Mouse (Mus musculus) frontal cortex, postnatal 10 days (tissue): ENCODE data around the gene Atp5mpl.

Experiments
- DNase-seq, 2 experiments: peaks; one replicate each; pipeline ENCODE4 v3.0.0; 2022; ENCODE audit warnings: low spot score in 2 of 2, mixed read lengths in 1 of 2

Atp5mpl gene

DNA sequence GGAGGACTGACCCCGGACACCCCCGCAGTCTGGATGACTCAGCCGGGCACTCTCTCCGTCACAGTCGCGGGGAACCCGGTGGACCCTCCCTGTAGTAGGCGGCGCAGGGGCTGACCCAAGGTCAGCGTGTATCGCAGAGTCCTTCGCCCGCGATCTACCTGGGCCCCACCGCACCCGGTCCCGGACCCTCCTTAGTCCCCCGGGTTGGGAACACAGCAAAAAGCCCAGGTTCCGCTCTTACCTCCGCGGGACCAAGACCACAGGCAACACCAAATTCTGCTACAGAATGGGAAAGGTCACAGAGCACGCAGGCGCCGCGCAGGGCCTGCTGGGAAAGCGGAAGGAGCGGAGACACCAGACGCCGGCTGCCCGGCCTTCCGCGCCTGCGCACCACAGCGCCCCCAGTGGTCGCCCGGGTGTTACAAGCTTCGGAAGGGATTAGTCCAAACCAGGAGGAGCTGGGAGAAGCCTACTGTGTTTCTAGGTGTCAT is at the start of gene Atp5mpl:
TSS of gene Atp5mpl (minus strand) at position 295 of the 491 bp plus-strand sequence.
- peak; percentile 87 to 95 for DNase-seq

DNA sequence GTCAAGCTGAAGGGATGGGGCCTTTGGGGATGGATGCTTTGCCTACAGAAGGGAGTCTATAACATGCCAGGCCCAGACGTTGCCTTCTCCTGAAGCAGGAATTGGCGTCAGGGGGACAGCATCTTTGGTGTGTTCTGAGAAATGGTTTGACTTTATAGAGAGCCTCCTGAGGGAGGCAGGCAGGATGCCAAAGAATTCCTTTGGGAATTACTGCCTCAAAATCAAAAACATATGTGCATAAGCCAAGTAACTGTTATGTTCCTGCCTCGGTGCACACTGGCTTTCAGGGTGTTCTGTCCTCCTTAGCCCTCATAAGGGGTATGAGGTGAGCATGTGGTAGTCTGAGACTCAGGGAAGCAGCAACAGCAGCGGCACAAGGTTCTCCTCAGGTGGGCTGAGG is 49.6 kb upstream of the Atp5mpl start:
- DNase-seq: no peak

DNA sequence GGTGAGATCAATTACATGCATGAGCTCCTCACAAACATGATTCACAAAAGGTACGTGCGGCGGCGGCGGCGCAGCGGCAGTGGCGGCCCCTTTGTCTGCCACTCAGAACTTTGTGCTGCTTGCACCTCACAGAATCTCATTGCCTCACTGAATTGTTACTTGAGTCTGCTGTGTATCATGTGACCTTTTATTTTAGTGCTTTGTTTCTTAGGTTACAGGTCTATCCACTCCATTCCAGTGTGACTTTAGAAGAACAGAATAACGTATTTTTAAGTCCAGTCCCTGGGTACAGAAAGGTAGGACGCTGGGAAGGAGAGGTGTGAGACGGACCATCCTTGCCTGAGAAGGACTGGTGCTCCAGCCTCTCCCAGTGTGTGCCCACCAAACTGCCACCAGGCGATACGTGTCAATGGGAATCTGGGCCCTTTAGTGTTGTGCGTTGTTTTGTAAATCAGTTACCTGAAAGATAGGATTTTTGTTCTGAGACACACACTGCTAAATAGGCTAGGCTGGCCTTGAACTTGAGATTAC is 46.6 kb upstream of the Atp5mpl start:
- DNase-seq: no peak

DNA sequence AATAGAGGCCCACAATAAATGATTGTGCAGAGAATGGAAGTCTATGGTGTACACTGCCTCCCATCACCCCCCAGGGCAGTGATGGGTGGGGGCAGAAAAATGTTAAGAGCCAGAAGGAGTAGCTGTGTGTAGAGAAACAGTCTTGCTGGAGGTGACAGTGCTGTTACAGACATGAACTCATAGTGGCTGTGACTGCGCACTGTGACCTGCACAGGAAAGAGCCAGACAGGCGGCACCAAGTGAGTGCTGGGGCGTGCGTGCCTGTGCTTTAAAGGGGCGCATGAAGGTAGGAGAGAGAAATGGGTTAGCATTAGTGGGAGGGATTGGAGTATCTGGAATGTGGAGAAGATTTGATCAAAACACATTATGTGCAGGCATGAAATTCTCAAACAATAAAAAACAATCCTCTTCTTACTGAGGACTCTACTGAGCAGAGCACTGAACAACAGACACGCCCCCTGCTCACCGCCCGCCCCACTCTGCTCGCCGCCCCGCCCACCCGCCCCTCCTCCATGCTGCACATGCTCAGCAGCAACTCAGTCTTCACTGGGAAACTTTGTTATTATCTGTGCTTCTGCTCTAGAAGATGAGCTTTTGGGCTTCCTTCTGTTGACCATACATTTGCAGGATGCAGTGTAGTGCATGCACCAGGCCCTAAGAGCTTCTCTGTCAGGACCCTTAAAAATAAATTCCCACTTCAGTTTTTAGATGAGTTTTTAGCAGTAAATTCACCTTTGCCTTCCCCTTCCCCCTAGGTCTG is 45.9 kb upstream of the Atp5mpl start:
- no peak for DNase-seq

DNA sequence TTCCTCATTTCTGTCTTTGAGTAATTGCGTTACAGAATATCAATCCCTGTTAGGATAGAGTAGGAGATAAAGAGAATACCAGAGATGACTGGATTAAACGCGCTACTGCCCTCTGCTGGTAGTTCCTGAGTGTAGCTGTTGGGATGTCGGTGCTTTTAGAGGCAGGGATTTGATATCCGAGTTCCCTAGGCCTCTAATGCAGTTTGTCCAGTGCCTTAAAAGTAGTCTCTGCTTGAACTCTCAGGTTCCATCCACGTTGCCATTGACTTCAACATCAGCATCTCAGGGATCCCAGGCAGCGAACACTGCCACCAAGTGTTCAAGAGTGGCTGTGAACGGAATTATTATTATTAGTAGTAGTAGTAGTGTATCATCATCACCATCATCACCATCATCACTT is 34.4 kb upstream of the Atp5mpl start:
- DNase-seq: peak in 1 of 2 experiments; percentile 67

DNA sequence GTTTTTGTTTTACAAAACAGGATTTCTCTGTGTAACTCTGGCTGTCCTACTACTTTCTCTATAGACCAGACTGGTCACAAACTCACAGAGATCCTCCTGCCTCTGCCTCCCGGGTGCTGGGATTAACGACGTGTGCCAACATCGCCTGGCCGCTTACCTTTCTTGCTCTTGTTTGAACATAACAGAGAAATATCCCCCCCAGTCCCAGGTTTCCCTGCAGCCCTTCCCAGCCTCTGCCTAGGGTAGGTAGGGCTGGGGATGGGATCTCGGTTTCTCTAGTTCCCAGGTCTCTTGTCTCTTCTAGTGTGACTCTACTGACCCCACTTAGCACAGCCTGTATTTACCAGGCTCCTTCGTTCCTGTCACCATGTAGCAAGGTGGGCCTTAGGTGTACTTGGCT is 33.0 kb upstream of the Atp5mpl start:
- DNase-seq: no peak

DNA sequence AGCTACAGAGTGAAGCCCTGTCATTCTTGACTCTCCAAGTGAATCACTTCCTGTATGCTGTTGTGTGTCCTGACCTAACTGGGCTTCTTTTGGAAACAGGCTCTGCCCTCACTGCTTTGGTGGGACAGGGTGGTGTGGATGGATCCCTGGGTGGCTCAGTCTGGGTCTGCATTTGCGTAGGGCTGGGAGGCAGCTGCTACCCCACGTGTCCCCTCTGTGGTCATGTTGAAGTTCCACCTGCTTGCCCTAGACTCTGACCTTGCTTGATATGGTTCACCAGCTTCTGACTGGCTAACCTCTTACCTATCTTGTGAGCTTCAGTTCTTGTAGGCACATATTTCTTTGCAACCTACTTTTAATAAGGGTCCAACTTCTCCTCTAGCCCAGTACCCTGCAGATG is 28.4 kb upstream of the Atp5mpl start:
- DNase-seq: no peak

DNA sequence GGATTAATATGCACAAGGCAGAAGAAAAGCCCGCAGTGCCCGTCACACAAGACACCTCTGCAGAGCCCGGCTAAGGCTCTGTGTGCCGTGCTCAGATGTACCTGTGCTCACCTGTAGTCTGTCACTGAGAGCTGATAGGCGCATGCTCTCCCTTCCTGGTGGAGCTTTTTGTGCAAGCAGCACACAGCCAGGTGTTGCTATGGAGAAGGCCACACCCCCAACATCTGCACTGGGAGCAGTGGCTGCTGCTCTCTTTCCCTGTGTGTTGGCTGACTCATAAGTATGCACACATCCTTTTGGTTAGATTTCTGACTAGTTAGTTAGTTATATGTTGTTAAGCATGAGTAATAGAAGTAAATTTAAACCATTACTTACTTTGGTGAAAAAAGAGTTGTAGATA is 25.8 kb upstream of the Atp5mpl start:
- no peak for DNase-seq

DNA sequence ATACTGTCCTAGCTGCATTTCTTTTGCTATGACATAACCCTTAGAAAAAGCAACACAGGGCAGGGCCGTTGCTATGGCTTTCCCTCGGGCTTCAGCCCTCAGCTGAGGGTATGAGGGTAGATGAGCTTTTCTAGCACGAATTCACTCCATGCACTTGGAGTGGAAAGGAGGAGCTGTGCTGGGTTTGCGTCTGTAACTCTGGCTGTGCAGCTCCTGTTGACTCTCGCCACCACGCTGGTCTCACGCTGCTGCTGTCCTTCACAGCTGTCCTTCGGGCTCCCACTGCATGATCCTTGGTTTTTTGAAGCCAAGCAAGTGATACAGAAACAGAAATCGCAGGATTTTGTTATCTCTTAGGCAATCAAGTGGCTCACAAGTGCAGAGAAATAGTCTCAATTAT is 20.0 kb upstream of the Atp5mpl start:
- DNase-seq: no peak

DNA sequence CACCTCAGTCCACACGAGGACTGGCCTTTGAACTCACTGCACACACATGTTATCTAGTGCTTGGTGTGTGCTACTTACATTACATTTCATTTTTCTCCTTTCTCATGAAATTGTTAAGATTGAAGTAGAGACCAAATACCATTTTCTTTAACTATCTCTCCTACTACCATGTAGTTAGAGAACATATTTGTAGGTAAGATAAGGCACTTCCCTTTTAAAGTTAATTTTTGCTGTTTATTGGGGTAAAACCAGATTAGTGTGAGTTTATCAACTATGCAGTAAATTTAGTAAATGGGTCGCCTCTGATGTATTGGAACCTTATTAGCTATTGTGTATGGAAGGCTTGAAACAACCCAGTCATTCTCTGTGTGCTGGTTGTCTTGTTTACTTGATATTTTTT is 16.4 kb upstream of the Atp5mpl start:
- DNase-seq: no peak

DNA sequence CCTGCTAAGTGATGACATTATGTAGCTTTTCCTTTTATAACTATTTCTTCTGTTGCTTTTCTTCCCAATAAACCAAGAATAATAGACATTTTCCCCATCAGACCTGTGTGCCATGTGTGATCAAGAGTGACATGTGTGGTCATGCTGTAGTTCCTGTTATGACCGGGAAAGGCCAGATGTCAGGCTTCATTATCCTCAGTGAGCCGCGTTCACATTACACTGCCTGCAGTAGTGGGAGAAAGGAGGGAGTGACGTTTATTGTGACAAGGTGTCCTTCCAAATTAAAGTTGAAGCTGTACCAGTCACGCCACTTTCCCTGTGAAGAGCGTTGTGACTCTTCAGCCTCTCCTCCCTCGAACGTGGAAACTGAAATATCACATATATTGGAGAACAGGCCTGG is 15.1 kb upstream of the Atp5mpl start:
- DNase-seq: no peak

DNA sequence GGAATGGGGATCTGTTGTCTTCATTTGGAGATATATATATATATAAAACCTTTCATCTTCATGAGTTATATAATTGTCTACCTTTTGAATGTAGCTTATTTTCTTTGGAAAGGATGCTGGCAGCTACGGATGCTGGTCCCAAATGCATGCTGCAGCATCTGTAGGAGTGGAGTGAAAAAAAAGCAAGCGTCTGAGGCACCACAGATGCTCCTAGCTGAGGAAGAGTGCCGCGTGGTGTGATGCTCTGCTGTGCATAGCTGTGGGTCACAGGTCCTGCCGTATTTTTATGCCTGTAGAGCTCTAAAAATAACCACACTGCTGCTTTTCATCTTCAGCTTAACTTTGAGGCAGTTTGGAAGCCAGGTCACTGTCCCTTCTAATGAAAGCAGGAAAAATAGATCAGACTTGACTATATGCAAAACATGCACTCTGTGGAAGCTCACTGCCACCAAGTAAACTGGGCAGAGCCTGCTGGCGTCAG is 14.2 kb upstream of the Atp5mpl start, which contains the start of gene Rd3l:
TSS of gene Rd3l (minus strand) at position 431 of the 481 bp plus-strand sequence.
- no peak for DNase-seq

DNA sequence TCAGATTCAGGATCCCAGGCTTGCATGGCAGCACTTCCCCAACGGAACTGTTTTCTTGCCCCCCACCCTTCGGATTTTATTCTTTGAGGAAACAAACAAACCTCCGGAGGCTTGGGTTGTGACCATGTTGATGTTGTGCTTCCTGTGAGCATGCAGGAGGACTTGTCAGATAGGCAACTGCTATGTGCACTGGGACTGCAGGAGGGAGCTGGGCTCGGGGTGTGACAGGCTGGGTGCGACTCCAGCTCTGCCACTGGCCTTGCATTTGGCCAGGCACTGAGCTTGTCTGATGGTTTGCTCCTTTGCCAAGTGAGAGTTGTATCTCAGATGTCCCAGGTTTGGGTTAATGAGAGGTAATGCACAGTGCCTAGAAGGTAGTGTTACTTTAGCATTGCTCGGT is 11.5 kb upstream of the Atp5mpl start:
- no peak for DNase-seq

DNA sequence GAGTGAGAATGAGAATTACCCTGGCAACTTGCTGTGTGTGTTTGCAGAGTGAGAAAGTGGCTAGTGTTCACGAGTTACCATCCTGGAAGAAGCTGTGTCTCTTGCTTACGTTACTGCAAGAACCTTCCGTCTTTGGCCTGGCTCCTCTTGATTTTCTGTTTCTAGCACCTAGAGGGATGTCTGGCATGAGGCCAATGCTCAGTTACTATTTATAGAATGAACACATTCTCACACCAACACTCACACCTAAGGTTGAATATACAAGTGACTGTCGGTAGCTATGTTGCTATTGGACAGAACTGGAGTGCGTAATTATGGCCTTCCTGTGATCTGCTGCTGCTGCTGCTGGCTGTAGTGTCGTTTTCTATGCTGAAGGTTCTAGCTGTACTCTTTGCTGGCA is 10.4 kb upstream of the Atp5mpl start:
- DNase-seq: no peak

DNA sequence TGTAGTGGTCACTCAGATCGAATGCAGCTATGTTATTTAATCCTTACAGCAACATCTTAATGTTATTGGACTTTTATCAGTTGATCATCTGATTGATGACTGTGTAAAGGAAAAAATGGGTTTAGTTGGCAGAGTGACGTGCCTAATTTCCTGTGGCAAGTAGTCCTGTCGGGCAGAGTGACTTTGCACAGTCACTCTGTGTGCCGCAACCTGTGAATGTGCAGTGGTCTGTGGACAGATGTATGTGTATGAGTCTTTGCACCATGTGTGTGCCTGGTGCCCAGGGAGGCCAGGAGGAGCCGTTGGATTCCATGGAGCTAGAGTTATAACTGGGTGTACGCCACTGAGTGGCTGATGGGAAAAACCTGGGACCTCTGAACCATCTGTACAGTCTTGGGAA is 7.8 kb upstream of the Atp5mpl start:
- no peak for DNase-seq

DNA sequence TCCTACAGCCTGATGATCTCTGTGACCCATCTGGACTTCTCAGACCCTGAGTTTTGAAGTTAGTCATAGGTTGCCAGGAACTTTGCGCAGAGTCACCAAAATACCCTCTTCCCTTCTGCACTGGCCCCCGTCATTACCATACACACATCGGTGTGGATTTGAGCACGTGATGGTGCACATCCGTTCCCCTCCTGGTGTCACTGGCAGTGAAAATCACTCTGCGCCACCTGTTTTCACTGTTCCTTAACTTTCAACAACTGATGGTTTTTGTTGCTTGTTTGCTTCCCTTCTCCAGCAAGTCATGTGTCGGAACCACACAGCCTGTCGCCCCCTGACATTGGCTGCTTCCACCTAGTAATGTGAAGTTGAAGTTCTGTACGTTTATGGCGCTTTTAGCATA is 5.7 kb upstream of the Atp5mpl start:
- no peak for DNase-seq

DNA sequence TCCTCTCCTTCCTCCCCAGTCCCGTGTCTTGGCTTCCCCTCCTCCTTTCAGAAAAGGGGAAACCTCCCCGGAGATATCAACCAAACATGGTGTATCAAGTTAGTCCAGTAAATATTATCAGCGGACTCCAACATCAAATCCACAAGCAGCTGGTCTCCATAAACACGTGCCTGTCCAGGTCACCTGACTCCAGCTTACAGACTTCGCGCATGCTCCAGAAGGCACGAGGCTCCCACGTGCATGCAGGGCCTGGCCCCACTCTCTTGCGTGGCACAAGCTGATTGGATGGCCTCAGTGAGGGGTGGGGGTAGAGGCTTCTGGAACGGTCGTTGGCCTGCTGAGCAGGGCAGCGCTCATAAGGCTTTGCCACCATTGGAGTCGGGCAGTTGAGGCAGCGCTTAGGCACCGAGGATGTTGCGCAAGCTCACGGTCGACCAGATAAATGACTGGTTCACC is 4.5 kb upstream of the Atp5mpl start, which contains the start of gene Tdrd9:
TSS of gene Tdrd9 (plus strand) at position 329 of the 456 bp plus-strand sequence.
- no peak for DNase-seq

DNA sequence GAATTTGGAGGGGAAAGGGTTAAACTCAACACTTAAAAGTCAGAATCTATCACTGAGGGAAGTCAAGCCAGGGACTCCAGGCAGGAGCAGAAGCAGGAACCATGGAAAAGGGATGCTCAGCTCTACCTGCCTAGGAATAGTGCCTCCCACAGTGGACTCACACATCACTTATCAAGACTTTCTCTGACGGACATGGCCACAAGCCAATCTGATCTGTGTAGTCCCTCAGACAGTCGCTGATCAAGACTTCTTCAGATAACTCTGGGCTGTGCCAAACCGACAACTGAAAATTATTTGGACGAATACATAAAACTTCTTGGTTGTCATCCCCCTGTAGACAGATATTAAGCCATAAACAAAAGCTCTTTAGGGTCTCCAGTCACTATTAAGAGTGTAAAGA is 3.3 kb upstream of the Atp5mpl start:
- DNase-seq: no peak

DNA sequence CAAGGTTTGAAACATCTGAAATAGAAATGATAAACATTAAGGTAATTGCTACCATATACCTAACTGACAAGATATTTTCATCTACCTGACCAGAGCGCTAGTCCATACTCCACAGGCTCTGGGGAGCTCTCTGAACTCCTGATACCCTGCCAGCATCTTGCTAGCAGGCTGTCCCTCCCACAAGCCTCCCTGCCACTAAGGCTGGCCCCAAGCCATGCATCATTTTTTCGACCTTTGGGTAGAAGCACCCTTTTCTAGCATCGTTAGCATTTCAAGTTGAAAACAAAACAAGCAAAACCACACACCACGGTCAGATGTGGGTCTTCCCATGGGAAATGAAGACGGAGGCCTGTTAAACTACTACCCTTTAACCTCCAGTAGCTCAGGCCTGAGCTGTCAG is 3.4 kb downstream of the Atp5mpl start:
- no peak for DNase-seq

DNA sequence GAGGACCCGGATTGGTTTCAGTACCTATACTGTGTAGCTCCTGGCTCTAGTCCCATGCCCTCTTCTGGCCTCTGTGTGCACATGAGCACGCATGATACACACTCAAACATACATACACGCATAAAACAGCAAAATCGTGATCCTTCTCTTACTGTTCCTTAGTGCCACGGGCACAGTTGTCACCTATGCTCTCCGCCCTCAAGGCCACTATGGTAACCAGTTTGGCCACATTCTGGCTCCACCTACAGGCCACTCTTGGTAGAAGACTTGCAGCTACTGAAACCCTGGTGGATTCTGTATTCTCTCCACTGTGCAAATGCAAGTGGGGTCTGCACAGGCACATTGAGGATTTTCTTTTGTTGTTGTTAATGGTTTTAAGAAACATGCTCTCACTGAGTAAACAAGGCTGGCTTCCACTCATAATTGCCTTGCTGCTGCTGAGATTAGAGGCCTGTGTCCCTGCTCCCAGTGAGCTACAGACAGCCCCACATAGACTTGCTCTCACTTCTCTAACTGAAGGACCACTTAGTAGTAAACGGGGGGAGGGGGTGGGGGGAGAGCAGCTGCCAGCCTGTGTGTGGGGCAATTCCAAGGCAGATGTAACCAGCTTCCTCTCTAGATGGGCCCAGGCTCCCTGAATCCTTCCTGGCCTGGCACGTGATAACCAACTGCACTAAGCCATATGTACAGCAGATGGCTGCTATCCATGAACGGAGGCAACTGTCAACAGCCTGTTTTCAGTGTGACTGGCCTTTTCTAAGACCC is 8.5 kb downstream of the Atp5mpl start:
- peak in 1 of 2 experiments; percentile 68 for DNase-seq

DNA sequence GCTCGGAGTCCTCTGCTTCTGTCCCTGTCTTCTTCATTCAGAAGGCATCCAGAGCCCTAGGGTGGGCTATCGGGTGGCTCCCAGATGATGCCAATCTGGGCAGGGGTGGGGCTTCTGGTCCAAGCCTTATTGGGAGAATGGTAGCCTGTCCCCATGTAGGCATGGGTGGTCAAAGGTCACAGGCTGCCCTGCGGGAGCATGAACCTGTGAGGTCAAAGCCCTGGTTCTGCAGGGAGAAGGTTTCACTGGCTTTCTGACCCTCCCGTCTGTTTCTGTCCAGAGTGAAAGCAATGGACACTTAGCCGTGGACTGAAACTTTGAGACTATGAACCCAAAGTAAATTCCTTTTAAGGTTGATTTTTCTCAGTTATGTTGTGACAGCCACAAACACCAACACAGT is 10.6 kb downstream of the Atp5mpl start:
- DNase-seq: no peak

DNA sequence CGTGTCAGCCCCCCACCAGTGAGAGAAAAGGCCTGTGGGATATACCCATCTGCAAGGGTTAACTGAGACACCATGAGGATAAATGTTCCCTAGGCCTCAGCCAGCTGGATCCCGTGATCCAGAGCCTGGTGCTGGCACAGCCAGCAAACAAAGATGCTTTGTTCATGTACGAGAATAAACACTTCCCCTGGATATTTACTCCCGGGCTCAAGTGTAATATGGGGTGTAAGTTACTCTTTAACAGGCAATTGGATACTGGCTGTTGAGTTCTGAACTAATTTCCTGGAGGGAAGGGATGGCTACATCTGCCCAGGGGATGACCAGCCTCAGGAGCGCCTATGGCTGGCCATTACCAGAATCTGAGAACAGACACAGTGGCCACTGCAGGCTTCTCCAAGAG is 15.1 kb downstream of the Atp5mpl start:
- no peak for DNase-seq
